Mouse (Mus musculus) olfactory bulb, adult 2 months (tissue): Measurements from ENCODE around the gene Eloa.

Experiments used
- CTCF ChIP-seq: fragments of 200-500 bp; IDR thresholded peaks from 2 replicates; pipeline ENCODE4 v1.5.1; 2012; ENCODE audit warnings: low read depth, mild to moderate bottlenecking, low read length, moderate library complexity; ENCODE audit not compliant: insufficient read depth
- POLR2A ChIP-seq: fragments of 200-500 bp; IDR thresholded peaks from 2 replicates; pipeline ENCODE4 v1.6.1; 2012; ENCODE audit warnings: mild to moderate bottlenecking, low read depth, low read length, moderate library complexity; ENCODE audit not compliant: insufficient read depth

GRCm38 (mm10) chr4:136069954-136070353 is 48.4 kb upstream of the Eloa start:
- TF ChIP-seq CTCF (peak; percentile 86), POLR2A (no peak)
